Mouse (Mus musculus) forebrain, postnatal 0 days (tissue): ENCODE measurements around the gene Sarnp. TPM values are rescaled to one million over a fixed set of nuclear protein-coding genes. Genes with fewer than 3 reads are reported as not detected.
A peak's percentile ranks its signal among the peaks of the same experiment; 100 is the strongest.

ENCODE experiments used
- ATAC-seq: fragments of 200-750 bp; cut with Nextera tagmentation; 2 replicates; pipeline ENCODE4 v1.8.0; 2017; ENCODE audit warnings: mild to moderate bottlenecking, moderate library complexity
- DNase-seq: peaks from one replicate; pipeline ENCODE4 v3.0.0-alpha.2; 2015
- H3K27ac ChIP-seq: fragments of 300-500 bp; sonication (generic); 2 replicates; pipeline ENCODE4 v1.5.1; 2014; ENCODE audit warnings: low read depth, mild to moderate bottlenecking, antibody characterized with exemption, low read length, moderate library complexity, mixed read lengths
- H3K27me3 ChIP-seq: fragments of 300-500 bp; sonication (generic); 2 replicates; pipeline ENCODE4 v1.6.1; 2014; ENCODE audit warnings: mild to moderate bottlenecking, low read length, mixed read lengths; ENCODE audit not compliant: insufficient read depth
- H3K36me3 ChIP-seq: fragments of 300-500 bp; sonication (generic); 2 replicates; pipeline ENCODE4 v1.6.1; 2014; ENCODE audit warnings: mild to moderate bottlenecking, moderate library complexity; ENCODE audit not compliant: insufficient read depth
- H3K4me1 ChIP-seq: fragments of 300-500 bp; sonication (generic); 2 replicates; pipeline ENCODE4 v1.6.1; 2014; ENCODE audit warnings: antibody characterized with exemption; ENCODE audit not compliant: insufficient read depth
- H3K4me2 ChIP-seq: fragments of 300-500 bp; sonication (generic); 2 replicates; pipeline ENCODE4 v1.6.1; 2014; ENCODE audit warnings: low read depth, mild to moderate bottlenecking, moderate library complexity
- H3K4me3 ChIP-seq: fragments of 300-500 bp; sonication (generic); 2 replicates; pipeline ENCODE4 v1.5.1; 2014; ENCODE audit warnings: low read depth, low read length, mixed read lengths
- H3K9ac ChIP-seq: fragments of 300-500 bp; sonication (generic); 2 replicates; pipeline ENCODE4 v1.6.1; 2014; ENCODE audit warnings: mild to moderate bottlenecking
- H3K9me3 ChIP-seq: fragments of 300-500 bp; sonication (generic); 2 replicates; pipeline ENCODE4 v1.6.1; 2016; ENCODE audit warnings: low read length
- CTCF ChIP-seq: sonication (generic); IDR thresholded peaks from 2 replicates; pipeline ENCODE4 v1.5.1; 2016; ENCODE audit warnings: antibody characterized with exemption, control low read depth, low read depth
- WGBS: fragments of 180-500 bp; shearing (Covaris S2); extraction: QIAGEN DNeasy Blood & Tissue Kit; methylation state at CpG from one replicate; pipeline ENCODE4 v1.1.7; 2014; 5-methylcytosine and 5-hydroxymethylcytosine counted together
- polyA plus RNA-seq: library from polyadenylated mRNA; unstranded; fragments of >200 nt; fragmentation: Nextera tagmentation; extraction: Ambion mirVana; gene quantifications from 2 replicates; pipeline ENCODE4 v1.2.1, GENCODE M21; 2015
- total RNA-seq: library from RNA; depleted of rRNA; stranded (reverse); fragments of >200 nt; gene quantifications from 2 replicates; pipeline ENCODE4 v1.2.3, GENCODE M21; 2014

Sarnp gene
- total and polyA plus RNA-seq, 2 experiments from 2014 or later = 54.6 to 146 TPM

DNA sequence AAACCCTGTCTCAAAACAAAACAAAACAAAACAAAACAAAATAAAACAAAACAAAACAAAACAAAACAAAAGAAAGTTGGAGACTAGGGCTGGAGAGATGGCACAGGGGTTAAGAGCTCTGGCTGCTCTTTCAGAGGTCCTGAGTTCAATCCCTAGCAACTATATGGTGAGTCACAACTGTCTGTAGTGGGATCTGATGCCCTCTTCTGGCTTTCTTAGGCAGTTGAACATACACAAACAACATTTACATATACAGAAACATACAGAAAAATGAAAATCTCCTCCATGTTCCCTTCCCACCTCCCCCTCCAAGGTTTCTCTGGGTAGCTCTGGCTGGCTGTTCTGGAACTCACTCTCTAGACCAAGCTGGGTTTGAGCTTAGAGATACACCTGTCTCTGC is 25.1 kb upstream of the Sarnp start:
- Histone ChIP-seq H3K27ac (no peak overlapping the region), H3K4me2 (no peak overlapping the region), H3K36me3 (no peaks in the 10 kb centered on the region), H3K27me3 (no peaks in the 10 kb centered on the region), H3K4me1 (no peaks in the 10 kb centered on the region), H3K4me3 (no peak overlapping the region), H3K9me3 (no peaks in the 10 kb centered on the region), H3K9ac (no peak overlapping the region)
- ATAC-seq = no peak
- TF ChIP-seq CTCF = no peak
- no peak for DNase-seq

DNA sequence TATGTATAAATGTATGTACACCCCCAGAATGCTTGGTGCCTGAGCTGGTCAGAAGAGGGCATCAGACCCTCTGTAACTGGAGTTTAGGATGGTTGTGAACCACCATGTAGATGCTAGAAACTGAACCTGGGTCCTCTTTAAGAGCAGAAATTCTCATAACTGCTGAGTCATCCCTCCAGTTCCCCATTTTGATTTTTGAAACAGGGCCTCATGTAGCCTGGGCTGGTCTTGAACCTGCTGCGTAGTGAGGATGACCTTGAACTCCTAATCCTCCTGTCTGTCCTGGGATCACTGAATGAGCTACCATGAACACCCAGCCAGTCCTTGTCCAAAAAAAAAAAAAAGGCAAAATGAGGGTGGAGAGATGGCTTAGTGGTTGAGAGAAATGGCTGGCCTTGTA is 23.9 kb upstream of the Sarnp start:
- 93% methylated on average over 1 of the region's 1 CpGs for WGBS
- Histone ChIP-seq H3K27me3 (no peaks in the 10 kb centered on the region), H3K9ac (no peak overlapping the region), H3K4me3 (no peak overlapping the region), H3K27ac (no peak overlapping the region), H3K9me3 (no peaks in the 10 kb centered on the region), H3K36me3 (no peaks in the 10 kb centered on the region), H3K4me1 (no peaks in the 10 kb centered on the region), H3K4me2 (no peak overlapping the region)
- DNase-seq (no peak), ATAC-seq (no peak)
- no peak for TF ChIP-seq CTCF

DNA sequence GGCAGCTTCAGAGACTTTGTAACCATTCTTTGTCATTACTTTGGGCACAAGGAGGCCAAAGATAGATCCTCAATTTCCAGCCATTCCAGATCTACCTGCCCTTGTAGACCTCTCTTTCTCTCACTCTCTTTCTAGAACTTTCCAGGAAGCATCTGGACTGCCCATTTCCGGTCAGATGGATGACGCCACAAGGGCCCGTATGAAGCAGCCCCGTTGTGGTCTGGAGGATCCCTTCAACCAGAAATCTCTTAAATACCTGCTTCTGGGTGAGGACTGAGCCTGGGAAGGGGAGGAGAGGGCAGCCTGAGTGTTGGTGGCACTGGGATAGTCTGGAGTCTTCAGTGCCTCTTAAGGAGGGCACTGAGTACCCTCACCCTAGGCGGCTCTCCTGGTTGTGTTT is 22.7 kb upstream of the Sarnp start:
- H3K9me3 ChIP-seq = no peaks in the 10 kb centered on the region
- 92% methylated on average over 5 of the region's 5 CpGs for WGBS
- no peaks in the 10 kb centered on the region for H3K27me3 ChIP-seq
- TF ChIP-seq CTCF = no peak
- no peak overlapping the region for H3K4me2 ChIP-seq
- no peaks in the 10 kb centered on the region for H3K4me1 ChIP-seq
- no peak overlapping the region for H3K9ac ChIP-seq
- H3K36me3 ChIP-seq = no peaks in the 10 kb centered on the region
- DNase-seq (no peak), ATAC-seq (no peak)
- no peak overlapping the region for H3K4me3 ChIP-seq
- no peak overlapping the region for H3K27ac ChIP-seq

DNA sequence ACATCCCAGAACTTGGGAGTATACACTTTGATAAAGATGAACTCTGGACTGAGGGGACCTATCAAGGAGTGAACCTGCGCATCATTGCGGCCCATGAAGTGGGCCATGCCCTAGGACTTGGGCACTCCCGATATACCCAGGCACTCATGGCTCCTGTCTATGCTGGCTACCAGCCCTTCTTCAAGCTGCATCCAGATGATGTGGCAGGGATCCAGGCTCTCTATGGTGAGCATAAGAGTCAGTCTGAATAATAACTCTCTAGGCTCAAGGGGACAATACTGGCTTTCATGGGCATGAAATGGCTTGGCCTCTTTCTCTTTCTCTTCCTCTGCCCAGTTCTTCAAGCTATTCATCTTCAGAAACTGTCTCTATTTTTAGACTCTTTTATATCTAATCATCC is 21.6 kb upstream of the Sarnp start:
- H3K27ac ChIP-seq = no peak overlapping the region
- no peaks in the 10 kb centered on the region for H3K9me3 ChIP-seq
- H3K36me3 ChIP-seq = no peaks in the 10 kb centered on the region
- DNase-seq (no peak), ATAC-seq (no peak)
- H3K4me2 ChIP-seq = no peak overlapping the region
- TF ChIP-seq CTCF = no peak
- H3K27me3 ChIP-seq = no peaks in the 10 kb centered on the region
- WGBS = 87% methylated on average over 3 of the region's 3 CpGs
- no peak overlapping the region for H3K4me3 ChIP-seq
- H3K9ac ChIP-seq = no peak overlapping the region
- H3K4me1 ChIP-seq = no peaks in the 10 kb centered on the region

DNA sequence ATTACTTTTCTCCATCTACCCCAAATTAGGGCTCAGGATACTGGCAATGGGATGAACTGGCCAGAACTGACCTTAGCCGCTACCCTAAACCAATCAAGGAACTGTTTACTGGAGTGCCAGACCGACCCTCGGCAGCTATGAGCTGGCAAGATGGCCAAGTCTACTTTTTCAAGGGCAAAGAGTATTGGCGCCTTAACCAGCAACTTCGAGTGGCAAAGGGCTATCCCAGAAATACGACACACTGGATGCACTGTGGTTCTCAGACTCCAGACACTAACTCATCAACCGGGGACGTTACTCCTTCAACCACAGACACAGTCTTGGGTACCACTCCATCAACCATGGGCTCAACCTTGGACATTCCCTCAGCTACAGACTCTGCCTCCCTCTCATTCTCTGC is 18.5 kb upstream of the Sarnp start:
- no peak for TF ChIP-seq CTCF
- Histone ChIP-seq H3K36me3 (peaks cover 7% of the 10 kb centered on the region; the same call in 1 of the 2 replicates), H3K4me3 (no peak overlapping the region), H3K9ac (no peak overlapping the region), H3K4me2 (no peak overlapping the region), H3K4me1 (no peaks in the 10 kb centered on the region; the same call in 1 of the 2 replicates), H3K9me3 (no peaks in the 10 kb centered on the region), H3K27me3 (no peaks in the 10 kb centered on the region), H3K27ac (no peak overlapping the region)
- DNase-seq (no peak), ATAC-seq (no peak)
- 93% methylated on average over 8 of the region's 8 CpGs for WGBS

DNA sequence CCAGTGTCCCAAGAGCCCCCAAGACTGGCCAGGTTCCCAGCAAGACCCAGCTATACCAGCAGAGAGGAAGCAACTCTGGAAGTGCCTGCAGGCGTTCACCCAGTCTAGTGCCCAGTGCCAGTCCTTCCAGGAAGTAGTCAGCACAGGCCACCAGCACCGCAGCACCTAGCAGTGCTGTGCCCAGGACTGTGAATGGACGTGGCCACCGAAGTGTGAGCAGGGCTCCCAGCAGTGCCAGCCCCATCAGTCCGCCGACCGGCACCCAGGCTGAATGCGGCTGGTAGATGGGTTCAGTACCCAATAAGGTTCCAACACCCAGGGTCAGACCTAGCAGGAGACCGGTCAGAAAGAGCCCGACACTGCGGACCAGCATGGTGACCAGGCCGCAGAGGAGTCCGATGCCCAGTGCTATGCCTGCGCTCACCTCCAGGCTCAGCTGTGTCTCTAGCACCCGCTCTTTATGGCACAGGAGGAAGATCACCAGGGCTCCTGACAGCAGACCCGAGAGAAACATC is 15.1 kb upstream of the Sarnp start:
- H3K4me2 ChIP-seq = no peak overlapping the region
- DNase-seq = no peak

DNA sequence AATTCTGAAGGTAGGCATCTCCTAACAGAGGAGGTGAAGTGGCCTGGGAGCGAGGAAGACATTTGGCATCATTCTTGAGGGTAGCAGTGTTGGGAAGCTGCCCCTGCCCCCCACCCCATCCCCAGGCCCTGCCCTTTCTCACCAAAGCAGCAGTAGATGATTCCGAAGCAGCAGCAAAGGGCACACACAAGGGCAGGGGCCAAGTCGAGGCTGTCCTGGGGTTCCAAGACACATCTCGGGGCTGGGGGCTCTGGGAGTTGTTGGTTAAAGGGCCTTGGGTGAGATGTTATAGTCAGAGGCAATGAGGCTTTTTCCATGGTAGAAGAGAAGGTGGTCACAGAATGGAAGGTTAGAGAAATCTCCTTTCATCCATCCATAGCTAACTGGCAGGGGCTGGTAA is 14.2 kb upstream of the Sarnp start:
- ATAC-seq = no peak
- H3K27me3 ChIP-seq = no peaks in the 10 kb centered on the region
- H3K9me3 ChIP-seq = no peaks in the 10 kb centered on the region
- H3K4me2 ChIP-seq = peak overlapping the region; percentile 81
- WGBS = 64% methylated on average over 4 of the region's 4 CpGs
- no peak for TF ChIP-seq CTCF
- 0 out of 2 replicates have a peak overlapping the region, but pooled peaks have one; percentile 89 for H3K4me3 ChIP-seq
- peaks cover 7% of the 10 kb centered on the region; the same call in 1 of the 2 replicates for H3K36me3 ChIP-seq
- no peak for DNase-seq
- H3K9ac ChIP-seq = peak overlapping the region; percentile 92
- peaks cover 16% of the 10 kb centered on the region for H3K4me1 ChIP-seq
- no peak overlapping the region; the same call in 1 of the 2 replicates for H3K27ac ChIP-seq

More for the DNA sequence above, 15.1 kb upstream of the Sarnp start:
- ATAC-seq = no peak
- TF ChIP-seq CTCF = peak; percentile 9; the same call in 1 of the 2 replicates
- Histone ChIP-seq H3K9ac (no peak overlapping the region), H3K4me1 (peaks cover 8% of the 10 kb centered on the region), H3K9me3 (no peaks in the 10 kb centered on the region), H3K27ac (no peak overlapping the region), H3K27me3 (no peaks in the 10 kb centered on the region), H3K36me3 (peaks cover 7% of the 10 kb centered on the region; the same call in 1 of the 2 replicates), H3K4me3 (no peak overlapping the region)
- WGBS = 89% methylated on average over 16 of the region's 16 CpGs
